Mouse (Mus musculus) yolk sac, embryonic 10.5 days (tissue): ENCODE data around the gene Spsb2.
"Not testable (repeated sequence)": the region's sequence is repeated elsewhere in the genome, so short reads cannot be mapped to it uniquely, and the experiment has no call there.

Source experiments
- DNase-seq: peaks from one replicate; pipeline ENCODE4 v3.0.0-alpha.2; 2017; ENCODE audit warnings: low spot score

The Spsb2 gene

DNA sequence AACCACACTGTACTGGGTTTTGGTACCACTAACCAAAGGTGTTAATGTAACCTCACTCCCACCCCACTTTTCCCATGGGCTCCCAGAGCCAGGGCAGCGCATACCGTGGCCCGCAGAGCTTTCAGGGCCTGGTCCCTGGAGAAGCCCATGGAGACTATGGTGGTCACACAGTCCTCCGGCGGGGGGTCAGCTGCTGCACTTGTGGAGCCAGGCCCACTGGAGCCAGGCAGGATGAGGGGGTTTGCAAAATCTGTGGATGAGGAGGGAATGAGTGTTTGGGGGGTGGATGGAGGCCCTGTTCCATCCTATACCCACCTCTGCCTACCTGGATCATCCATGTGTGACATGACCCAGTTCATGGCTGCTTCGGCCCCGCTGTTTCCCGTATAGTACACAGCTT is 9.1 kb downstream of the Spsb2 start:
- no peak for DNase-seq

DNA sequence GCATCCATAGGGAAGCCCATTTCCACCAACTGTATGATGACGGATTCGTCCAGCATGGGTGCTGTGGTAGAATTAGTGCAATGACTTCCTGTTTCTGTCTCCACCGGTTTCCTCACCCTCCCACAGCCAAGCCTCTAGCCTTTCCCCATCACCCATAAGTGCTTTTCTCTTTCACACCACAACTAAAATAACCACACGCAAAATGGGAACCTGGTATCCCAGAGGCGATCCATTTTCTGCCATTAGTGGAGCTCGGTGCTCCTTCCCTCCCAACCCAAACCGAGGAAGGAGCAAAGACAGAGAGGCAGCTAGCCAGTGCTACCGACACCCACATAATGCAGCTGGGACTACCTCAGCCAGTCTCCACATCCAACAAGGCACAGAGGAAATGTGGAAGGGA is 9.5 kb downstream of the Spsb2 start:
- no peak for DNase-seq

- no peak for DNase-seq
Observed at GRCm38 (mm10) chr6:124820891-124821290, 12.4 kb downstream of the Spsb2 start.

DNA sequence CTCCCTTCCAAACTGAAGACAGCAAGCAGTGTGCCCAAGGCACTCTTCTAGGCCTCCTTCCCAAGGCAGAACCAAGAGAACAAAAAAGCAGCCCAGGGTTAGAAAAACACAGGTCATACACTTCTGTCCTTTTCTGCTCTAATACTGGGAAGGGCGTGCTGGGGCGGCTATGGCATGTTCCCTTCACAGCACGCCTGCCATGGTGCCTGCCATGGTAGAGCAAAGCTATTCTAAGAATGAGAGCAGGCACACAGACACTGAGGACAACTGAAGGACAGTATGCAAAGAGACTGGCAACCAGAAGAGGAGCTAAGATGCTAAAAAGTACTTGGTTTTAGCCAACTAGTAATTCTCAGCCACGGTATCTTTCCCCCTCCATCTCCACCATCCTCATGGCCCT is 13.6 kb downstream of the Spsb2 start:
- DNase-seq, result no peak

DNA sequence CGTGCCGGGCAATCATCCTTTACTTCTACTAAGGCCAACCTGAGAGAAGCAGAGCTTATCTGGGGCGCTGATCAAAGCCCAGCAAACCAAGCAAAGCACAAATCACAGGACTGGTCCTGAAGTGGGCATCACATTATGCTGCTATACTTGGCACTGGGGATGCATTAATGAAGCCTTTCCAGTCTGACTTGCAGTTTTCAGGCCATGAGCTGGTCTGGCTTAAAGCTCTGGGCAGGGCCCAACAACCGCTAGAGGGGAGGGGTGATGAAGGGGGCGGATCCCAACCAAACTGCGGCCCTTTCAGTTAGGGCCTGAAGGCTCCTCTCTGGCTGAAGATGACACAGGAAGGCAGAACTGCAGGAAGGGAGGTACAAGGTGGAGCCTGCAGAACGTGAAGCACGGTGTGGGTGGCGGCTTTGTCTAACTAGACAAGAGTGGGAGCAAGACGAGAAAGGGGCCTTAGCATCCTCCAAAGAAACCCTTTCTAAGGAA is 19.7 kb downstream of the Spsb2 start:
- DNase-seq, result peak; percentile 68

GRCm38 (mm10) chr6:124828868-124829798 is 20.7 kb downstream of the Spsb2 start, which contains the start of the genes Usp5 and Cdca3:
Usp5 (minus strand) TSS chr6:124829484.
Cdca3 (plus strand) TSS chr6:124829547.
- DNase-seq, result peak; percentile 100

DNA sequence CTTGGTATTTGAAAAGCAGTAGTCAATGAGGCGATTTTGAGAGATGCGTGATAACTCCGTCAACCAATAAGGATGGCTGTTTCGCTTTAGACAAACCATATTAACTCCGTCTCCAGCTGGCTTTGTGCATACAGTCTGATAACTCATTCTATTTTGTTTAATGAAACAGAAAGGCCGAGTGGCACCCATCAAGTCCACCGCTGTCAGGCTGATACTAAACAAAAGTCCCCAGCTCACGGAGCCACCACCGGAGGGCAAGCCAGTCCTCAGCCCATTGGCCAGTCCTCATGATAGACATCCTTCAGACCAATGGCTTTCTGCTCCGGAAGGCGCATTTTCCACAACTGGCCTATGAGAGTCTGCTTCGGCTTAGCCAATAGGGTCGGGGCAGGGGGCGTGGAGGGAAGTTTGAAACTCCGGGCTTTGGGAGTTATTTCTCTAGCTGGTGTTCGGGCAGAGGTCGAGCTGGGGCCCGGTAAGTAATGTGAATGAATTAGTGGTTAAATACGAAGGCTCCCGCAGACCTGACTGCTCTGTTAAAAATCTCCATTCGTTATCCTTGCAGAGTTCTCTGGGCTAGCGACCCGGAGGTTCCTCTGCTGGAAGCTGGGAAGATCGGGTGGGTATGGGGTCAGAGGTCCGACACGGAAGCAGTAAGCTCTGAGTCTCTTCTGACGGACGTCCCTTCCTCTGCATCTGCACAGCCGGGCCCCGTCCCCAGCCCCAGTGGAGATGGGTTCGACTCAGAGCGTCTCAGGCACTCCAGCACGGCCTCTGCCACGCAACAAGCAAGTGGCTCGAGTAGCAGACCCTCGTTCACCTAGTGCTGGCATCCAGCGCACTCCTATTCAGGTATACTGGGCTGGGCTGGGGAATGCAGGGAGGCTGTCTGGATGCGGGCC is 21.6 kb downstream of the Spsb2 start:
- peak; percentile 97 for DNase-seq

GRCm38 (mm10) chr6:124831199-124831598 is 22.7 kb downstream of the Spsb2 start:
- DNase-seq, result not testable (repeated sequence)

GRCm38 (mm10) chr6:124831649-124832048 is 23.2 kb downstream of the Spsb2 start:
- no peak for DNase-seq

DNA sequence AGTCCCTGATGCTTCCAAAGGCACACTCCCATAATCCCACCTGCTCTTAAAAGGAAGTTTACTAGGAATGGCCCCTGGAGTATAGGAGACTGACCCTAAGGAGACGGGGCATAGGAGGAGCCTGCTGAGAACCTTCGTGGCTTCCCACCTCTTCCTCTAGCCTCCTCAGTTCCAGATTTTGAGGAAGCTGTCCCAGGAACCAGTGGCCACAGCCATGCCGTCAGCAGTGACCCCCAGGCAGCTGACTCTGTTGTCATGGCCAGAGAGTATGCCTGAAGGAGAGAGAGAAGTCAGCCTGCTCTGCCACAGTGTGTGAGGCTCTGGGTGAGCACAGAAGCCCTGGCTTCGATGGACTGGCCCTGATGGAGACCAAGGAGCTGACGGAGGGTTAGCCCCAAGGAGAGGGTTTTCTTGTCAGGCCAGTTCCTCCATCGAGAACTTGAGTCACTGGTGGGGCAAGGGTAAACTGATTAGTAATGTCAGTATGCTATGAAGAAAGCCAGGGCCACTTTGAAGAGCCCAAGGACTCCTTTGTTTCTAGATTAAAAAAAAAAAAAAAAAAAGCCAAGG is 26.1 kb downstream of the Spsb2 start:
- no peak for DNase-seq

- DNase-seq, result no peak
Observed at GRCm38 (mm10) chr6:124835531-124835930, 27.1 kb downstream of the Spsb2 start.

- DNase-seq, result no peak
Observed at GRCm38 (mm10) chr6:124836411-124836810, 27.9 kb downstream of the Spsb2 start.

- no peak for DNase-seq
Observed at GRCm38 (mm10) chr6:124839805-124840204, 31.3 kb downstream of the Spsb2 start.

DNA sequence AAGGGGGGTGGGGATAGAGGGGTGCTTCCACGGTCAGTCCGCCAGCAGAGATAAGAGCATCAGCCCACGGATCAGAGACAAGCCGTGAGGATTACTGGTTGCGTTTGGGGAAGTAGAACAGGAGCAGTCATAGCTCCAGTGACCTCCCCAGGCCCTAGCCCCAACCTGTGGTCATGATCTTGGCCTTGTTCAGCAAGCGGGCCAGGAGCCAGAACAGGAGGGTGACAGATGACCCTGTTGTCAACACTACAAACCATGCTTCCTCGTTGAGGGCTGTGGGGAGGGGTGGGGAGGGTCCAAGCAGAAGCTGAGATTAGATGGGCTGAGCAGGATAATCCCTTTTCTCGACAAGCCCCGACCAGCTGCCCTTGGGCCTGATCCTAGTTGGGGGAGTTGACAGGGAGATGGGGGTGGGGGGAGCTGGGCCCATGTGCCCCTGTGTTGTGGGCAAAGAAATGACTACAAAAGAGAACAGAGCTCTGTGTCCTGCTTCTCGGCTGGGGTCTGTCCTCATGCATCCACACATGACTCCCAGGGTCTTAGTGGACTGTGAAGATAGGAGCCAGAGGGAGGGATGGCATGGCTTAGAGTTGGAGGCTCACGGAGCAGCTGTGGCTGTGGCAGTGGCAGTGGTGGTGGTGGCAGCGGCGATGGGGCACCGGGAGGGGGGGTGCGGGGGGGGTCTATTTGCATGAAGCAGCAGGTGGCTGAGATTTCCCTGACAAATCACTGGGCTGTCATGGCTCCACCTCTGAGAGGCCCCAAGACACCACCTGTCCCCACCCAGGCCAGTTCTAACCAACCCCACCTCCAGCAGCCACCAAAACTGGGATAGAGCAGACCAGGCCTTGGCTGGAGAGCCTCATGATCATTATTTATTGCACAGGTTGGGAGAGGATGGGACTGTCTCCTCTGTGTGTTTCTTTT is 32.0 kb downstream of the Spsb2 start, which contains the start of gene Gnb3:
Gnb3 (minus strand) TSS at position 35 of the 927 bp plus-strand sequence.
- no peak for DNase-seq

DNA sequence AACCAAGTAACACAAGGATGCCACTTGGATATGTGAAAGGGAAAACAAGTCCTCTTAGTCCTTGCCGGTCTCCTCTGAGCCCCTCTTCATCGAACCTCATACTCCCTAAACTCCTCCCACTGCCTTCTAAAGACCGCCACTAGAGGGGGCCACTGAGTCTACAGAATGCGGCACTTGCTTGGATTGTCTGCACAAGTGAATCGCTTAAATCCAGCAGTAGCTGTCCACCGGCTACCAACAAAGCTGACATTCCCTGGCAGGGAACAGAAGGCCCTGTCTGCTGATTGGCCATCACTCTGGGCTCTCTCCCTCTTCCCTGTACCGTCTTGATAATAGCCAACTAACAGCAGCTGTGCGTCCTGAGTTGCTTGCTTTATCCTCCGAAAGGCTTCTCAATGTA is 38.8 kb downstream of the Spsb2 start:
- DNase-seq, result peak; percentile 82

GRCm38 (mm10) chr6:124850535-124850934 is 42.1 kb downstream of the Spsb2 start:
- DNase-seq, result no peak

DNA sequence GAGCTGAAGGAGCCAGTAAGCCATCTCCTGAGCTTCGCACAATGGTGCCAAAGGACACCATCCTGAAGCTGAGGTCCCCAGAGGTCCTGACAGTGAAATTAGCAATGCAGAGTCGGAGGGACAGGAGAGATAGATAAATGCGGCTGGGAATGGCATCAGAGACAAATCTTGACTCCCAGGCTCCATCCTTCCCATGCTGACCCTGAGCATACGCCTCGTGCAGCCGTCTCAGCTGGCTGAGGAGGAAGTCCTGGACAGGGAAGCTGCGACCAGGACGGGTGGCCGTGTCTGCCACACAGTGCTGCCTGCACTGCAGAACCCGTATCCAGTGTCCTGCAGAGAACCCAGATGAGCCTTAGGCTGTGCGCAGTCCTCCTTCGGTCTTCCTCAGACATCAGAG is 46.2 kb downstream of the Spsb2 start:
- no peak for DNase-seq

DNA sequence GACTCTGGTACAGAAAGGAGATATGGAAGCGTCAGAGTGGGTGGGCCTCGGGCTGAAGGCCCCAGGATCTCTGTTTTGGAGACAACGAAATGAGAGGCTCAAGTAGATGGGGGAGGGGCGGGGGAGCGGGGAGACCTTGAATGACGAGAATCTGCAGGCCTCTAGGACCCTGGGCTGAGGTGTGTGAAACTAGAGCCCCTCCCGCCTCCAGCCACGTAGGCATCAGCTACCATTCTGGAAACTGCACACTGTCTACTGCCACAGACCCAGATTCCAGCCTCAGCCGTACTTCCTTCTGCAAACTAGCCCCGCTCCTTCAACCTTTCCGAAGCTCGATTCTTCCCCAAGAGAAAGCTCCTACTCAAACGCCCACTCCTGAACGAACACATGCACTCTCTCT is 47.9 kb downstream of the Spsb2 start:
- DNase-seq, result peak; percentile 68

GRCm38 (mm10) chr6:124856916-124857839 is 48.7 kb downstream of the Spsb2 start, which contains the start of gene P3h3:
P3h3 (minus strand) TSS chr6:124857752.
- DNase-seq, result peak; percentile 85
